Mouse (Mus musculus): ENCODE measurements around the gene Snx3.

Gene Snx3

DNA sequence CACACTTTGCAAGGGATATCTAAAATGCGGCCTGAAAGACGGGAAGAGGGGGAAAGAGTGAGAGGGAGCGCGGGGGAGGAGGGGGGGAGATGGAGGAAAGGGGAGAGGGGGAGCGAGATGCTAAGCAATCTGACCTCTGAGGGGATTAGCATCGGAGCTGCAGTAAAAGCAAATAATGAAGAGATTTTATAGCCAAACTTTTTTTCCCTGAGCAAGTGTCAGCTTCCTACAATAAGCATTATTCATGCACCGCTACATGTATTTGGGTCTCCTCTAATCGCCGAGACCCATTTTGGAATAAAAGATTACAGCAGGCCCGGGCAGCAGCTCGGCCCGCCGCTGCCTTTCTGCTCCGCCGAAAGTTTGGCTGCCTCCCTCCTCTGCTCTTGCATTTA, 76.4 kb downstream of the Snx3 start:
- in situ Hi-C loops (cut with MboI, MseI), result no loop called here

DNA sequence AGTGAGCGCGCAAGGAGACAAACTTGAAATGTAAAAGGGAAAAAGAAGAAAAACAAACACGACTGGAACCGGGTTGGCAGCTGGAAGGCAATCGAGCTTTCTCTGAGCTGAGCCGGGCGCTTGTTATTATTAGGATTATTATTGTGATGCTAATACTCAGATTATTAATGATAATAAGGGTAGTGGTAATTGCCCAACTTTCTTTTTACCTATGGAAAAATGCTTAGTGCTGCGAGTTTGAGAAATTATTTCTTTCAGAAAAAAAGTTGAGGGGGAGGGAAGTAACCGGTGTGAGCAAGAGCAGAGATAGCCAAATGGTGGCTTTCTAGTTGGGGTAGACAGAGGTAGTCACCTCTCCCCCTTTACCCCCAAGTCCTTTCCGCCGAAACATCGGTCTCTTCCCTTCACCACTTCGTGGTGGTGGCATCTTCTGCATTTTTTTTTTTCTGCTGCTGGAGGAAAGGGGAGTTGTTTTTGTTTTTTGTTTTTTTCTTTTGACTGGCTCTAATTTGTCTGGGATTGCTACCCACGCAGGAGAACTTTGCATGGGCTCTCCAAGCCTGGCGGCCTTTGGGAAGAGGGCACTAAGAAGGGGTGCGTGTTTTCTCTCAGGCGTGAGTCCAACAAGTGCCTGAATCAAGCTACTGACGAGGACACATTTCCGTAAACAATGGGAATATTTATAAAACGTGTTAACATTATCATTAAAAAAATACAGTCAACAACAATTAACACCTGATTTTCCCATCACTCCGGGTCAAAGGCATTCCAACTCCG, 77.1 kb downstream of the Snx3 start:
- in situ Hi-C loops (cut with MboI, MseI), result no loop called here

DNA sequence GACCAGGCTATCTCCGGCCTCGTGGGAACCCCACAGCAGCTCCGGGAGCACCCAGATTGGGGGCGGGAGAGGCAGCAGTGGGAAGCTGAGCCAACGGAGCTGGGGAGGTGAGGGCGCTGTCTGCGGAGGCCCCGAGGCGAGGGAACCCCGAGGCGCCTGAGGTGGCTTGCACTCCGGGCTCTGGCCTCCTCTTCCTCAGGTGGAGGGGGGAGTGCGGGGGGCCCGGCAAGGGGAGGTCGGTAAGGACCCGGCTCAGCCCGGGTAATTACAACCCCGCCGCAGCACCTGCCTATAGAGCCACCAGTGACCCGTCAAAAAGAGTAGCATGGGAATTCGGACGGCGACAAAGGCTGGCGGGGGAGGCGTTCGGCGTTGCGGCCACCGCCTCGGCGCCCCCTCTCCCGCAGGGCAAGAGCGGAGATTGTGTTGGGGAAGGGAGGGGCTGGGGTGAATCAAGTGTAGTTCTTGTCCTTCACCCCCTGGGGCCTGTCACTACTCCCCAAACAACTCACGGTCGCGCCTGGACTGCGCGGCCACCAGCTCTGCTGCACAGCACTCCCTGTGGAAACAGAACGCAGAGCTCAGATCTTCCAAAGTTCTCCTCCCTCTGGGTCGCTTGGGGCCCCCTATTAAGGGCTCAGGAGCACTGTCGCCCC, 77.8 kb downstream of the Snx3 start:
- in situ Hi-C loops (cut with MboI, MseI), result no loop called here

- in situ Hi-C loops (cut with MboI, MseI), result no loop called here
Measured at GRCm38 (mm10) chr10:42580131-42580950, 78.5 kb downstream of the Snx3 start.

DNA sequence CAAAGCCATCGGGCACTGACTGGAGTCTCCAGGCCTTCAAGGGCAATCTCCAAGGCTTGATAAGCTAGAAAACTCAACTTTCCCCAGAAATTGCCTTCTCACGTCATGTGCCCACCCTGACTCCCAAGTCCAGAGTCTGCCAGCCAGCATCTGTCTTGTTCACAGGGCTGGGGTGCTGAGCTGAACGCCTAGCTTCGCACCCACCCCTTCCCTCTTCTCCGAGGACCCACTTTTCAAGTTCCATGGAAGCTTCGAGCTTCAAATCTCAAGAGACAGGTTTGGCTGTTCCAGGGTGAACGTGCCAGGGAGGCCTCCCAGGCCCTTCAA, 79.1 kb downstream of the Snx3 start:
- in situ Hi-C loops (cut with MboI, MseI), result no loop called here

- in situ Hi-C loops (cut with MboI, MseI), result no loop called here
Measured at GRCm38 (mm10) chr10:42581694-42582565, 80.1 kb downstream of the Snx3 start.

DNA sequence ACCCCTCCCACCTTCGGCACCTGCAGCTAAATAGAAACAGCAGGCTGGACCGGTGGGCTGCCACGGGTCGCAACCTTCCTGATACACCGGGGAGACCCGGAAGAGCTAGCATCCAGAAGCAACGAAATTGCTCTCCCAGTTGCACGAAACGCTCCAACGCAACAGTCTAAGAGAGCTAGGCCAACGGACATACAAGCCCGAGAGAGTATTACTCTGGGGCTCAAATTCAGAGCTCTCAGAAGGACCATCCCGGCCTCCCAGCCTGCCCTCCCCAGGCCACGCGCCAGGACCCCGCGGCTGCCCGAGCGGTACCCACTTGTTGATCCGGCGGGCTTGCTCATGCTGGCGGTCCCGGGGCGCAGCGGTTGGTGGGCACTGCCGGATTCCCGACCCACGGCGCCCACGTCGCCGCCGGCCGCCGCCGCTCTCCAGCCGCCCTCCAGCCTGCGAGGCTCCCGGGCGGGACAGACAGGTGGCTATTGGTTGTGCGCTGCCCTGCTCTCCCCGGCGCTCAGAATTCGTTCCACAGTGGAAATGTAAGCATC, 80.8 kb downstream of the Snx3 start:
- in situ Hi-C loops (cut with MboI, MseI), result no loop called here

DNA sequence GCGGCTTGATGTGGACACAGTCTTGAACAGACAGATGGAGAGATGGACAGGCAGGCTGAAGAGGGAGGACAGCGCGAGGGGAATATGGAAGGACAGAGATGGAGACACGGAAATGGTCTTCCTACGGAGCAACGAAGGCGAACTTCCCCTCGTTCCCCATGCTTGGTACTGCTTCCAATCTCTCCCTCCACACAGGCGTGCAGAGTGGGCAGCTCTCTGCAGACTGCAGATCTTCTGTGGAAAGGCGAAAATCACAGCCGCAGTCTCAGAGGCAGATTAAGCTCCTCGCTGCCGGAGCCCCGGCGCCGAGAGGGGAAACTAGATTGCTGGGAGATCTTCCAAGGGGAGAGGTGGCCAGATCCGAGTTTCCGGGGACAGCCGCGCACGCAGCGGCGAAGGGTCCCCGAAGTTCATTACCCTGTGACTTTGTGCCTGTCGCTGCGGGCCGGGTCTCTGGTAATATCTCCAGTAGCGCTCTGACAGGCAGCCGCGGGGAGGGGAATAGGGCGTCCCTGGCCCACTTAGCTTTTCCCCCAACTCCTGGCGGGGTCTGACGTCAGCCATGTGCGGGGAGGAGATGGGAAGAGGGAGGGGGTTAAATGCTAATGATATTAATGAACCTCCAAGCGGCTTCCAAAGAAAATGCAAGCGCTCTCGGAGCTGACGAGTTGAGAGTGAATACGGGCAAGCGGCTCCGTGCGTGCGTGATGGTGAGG, 81.5 kb downstream of the Snx3 start, which contains the start of the genes Nr2e1 and Ostm1:
TSS of gene Nr2e1 (minus strand) at position 476 of the 716 bp plus-strand sequence.
TSS of gene Ostm1 (plus strand) at position 666 of the 716 bp plus-strand sequence.
- in situ Hi-C loops (cut with MboI, MseI), result no loop called here

GRCm38 (mm10) chr10:42583902-42584435, 82.1 kb downstream of the Snx3 start:
- in situ Hi-C loops (cut with MboI, MseI), result no loop called here

- in situ Hi-C loops (cut with MboI, MseI), result no loop called here
Measured at GRCm38 (mm10) chr10:42584436-42584983, 82.7 kb downstream of the Snx3 start.

All from T-helper 2 cell (primary cell).